Mouse (Mus musculus): ENCODE measurements around the gene Bricd5. TPM values are rescaled to one million over a fixed set of nuclear protein-coding genes. Genes with fewer than 3 reads are reported as not detected.

Bricd5 gene
- polyA plus RNA-seq, 1 experiment: 1.5 TPM

DNA sequence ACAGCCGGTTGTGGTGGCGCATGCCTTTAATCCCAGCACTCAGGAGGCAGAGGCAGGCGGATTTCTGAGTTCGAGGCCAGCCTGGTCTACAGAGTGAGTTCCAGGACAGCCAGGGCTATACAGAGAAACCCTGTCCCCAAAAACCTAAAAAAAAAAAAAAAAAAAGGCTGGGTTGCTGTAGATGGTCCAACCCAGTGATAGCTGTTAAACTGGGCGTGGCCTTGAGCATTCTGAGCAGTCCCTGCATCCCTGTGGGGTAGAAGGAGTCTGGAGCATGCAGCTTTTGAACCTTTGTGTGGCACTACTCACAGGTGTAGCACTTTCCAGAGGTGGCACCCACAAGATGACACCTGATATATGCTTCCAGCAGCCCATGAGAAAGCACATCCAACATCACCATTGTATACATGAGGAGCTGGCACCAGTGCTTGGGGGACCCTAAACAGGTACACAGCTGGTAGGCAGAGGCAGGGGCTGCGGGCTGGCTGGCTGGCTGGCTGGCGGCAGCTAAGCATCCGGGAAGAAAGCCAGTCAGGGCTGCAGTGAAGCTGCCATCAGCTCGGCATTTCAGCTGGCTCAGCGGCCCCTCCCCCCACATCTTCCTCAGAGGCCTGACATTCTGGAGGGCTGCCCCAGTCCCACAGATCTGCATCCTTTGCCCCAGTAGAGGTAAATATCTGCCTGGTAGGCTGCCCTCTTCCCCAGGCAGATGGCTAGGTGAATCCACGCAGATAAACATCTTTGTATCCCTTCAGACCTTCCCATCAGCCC lies 11.6 kb downstream of the Bricd5 start:
- Histone ChIP-seq H3K27me3 (ENCODE audit: control insufficient read depth, insufficient read depth, low read length) (peaks cover 20% of the 10 kb centered on the region), H3K27ac (ENCODE audit: insufficient read depth, low read length) (no peak overlapping the region), H3K4me3 (ENCODE audit: extremely low read depth, insufficient read depth, insufficient read length) (no peak overlapping the region), H3K36me3 (ENCODE audit: control insufficient read depth, insufficient read depth, low read length) (no peaks in the 10 kb centered on the region), H3K4me1 (ENCODE audit: control insufficient read depth, insufficient read depth, insufficient read length) (peaks cover 10% of the 10 kb centered on the region; the same call in 1 of the 2 replicates)
- no peak for DNase-seq (ENCODE audit: low read depth in 1 of 2, low spot score in 2 of 2)
- TF ChIP-seq CTCF (IDR thresholded peaks at IDR 0.05; ENCODE audit: extremely low read depth, insufficient read depth, insufficient read length, insufficient replicate concordance) (no peak), POLR2A (IDR thresholded peaks at IDR 0.05; ENCODE audit: low read depth, low read length) (no peak)
- WGBS: 57% methylated on average over 11 of the region's 11 CpGs

DNA sequence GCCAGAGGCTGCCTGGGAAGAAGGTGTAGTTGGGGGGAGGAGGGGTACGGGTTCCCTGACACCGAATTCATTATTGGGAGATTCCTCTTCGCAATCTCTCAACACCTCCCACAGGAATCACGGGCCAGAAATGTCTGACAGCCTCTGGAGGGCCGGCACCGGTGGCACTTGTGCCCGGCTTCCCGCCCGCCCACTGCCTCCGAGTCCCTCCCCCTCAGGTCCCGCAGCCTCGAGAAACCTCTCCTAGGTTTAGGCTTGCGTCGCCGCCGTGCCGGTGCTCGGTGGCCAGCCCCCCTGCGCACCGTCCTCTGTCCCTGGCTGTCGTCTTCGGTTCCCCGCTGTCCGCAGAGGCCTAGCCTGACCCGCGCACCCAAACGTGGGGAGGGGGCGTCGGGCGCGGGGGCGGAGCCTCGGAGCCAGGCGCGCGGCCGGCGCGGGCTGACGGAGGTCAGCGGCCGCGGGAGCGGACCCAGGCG lies 14.5 kb downstream of the Bricd5 start, which contains the start of gene Caskin1:
TSS of gene Caskin1 (plus strand) at position 416 of the 476 bp plus-strand sequence.
- Histone ChIP-seq H3K27ac (ENCODE audit: insufficient read depth, low read length) (no peak within 1 kb of the TSS), H3K4me3 (ENCODE audit: extremely low read depth, insufficient read depth, insufficient read length) (peak within 1 kb of the TSS; percentile 56), H3K27me3 (ENCODE audit: control insufficient read depth, insufficient read depth, low read length) (peaks cover 20% of the 10 kb centered on the region), H3K36me3 (ENCODE audit: control insufficient read depth, insufficient read depth, low read length) (no peaks in the 10 kb centered on the region), H3K4me1 (ENCODE audit: control insufficient read depth, insufficient read depth, insufficient read length) (peaks cover 10% of the 10 kb centered on the region; the same call in 1 of the 2 replicates)
- TF ChIP-seq POLR2A (IDR thresholded peaks at IDR 0.05; ENCODE audit: low read depth, low read length): no peak
- no peak for TF ChIP-seq CTCF (IDR thresholded peaks at IDR 0.05; ENCODE audit: extremely low read depth, insufficient read depth, insufficient read length, insufficient replicate concordance)
- WGBS: 3% methylated on average over 41 of the region's 45 CpGs
- no peak for DNase-seq (ENCODE audit: low read depth in 1 of 2, low spot score in 2 of 2)

DNA sequence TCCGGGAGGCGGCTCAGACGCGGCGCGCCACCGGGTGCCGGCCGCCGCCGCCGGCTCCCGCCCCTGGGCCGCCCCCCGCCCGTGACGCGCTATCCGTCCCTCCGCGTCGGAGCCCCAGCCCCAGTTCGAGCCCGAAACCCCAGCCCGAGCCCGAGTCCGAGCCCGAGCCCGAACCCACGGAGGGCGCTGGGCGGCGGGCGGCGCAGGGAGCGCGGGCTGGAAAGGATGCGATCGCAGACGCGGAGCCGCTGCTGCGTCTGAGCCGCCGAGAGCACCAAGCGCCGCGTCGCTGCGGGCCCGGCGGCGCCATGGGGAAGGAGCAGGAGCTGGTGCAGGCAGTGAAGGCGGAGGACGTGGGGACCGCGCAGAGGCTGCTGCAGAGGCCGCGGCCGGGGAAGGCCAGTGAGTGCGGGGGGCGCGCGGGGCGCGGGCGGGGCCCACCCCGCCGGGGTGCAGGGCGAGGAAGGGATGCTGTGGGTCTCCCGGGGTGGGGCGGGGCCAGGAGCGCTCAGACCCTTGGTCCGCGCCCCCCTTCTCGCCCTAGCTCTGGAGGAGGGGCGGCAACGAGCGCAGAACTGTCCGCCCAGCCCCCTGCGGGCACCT lies 15.1 kb downstream of the Bricd5 start:
- H3K4me1 ChIP-seq (ENCODE audit: control insufficient read depth, insufficient read depth, insufficient read length): peaks cover 10% of the 10 kb centered on the region; the same call in 1 of the 2 replicates
- peak overlapping the region; percentile 56 for H3K4me3 ChIP-seq (ENCODE audit: extremely low read depth, insufficient read depth, insufficient read length)
- 1% methylated on average over 73 of the region's 81 CpGs for WGBS
- peaks cover 20% of the 10 kb centered on the region for H3K27me3 ChIP-seq (ENCODE audit: control insufficient read depth, insufficient read depth, low read length)
- no peak for DNase-seq (ENCODE audit: low read depth in 1 of 2, low spot score in 2 of 2)
- no peak for TF ChIP-seq POLR2A (IDR thresholded peaks at IDR 0.05; ENCODE audit: low read depth, low read length)
- no peak for TF ChIP-seq CTCF (IDR thresholded peaks at IDR 0.05; ENCODE audit: extremely low read depth, insufficient read depth, insufficient read length, insufficient replicate concordance)
- no peaks in the 10 kb centered on the region for H3K36me3 ChIP-seq (ENCODE audit: control insufficient read depth, insufficient read depth, low read length)
- no peak overlapping the region for H3K27ac ChIP-seq (ENCODE audit: insufficient read depth, low read length)

DNA sequence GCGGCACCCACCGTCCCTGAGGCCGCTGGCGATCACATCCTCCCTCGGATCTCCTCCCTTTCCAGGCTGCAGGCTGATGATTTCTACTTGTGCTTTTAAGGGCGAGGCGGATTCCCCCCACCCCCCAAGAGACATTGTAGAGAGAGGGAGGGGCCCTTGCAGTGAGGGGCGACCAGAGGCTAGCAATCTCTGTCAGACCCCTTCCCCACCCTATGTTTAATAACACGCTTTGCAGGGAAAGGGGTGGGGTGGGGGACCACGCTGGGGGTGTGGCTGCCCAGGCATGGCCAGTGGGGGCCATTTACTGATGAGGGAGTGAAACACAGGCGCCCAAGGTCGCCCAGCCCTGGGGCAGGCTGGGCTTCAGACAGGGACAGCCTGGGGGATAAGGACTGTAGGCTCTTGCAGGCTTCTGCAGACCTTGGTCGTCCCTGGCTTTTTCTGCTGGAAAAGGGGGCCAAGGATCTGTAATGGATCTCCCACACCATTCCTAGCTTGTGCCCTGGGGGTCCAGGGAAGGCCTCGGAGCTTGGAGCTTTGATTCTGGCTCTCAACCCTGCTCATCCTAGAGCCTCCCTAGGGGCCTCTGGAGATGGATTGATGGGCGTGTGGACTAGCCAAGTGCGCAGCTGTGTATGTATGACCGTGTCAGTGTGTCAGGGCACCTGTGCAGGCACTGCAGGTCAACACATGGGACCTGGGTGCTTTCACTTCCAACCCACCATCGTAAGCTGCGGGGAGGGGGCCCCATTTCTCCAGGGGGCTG lies 15.8 kb downstream of the Bricd5 start:
- Histone ChIP-seq H3K4me3 (ENCODE audit: extremely low read depth, insufficient read depth, insufficient read length) (peak overlapping the region; percentile 56; the same call in 1 of the 2 replicates), H3K27ac (ENCODE audit: insufficient read depth, low read length) (no peak overlapping the region), H3K36me3 (ENCODE audit: control insufficient read depth, insufficient read depth, low read length) (no peaks in the 10 kb centered on the region), H3K27me3 (ENCODE audit: control insufficient read depth, insufficient read depth, low read length) (peaks cover 20% of the 10 kb centered on the region), H3K4me1 (ENCODE audit: control insufficient read depth, insufficient read depth, insufficient read length) (peaks cover 10% of the 10 kb centered on the region; the same call in 1 of the 2 replicates)
- DNase-seq (ENCODE audit: low read depth in 1 of 2, low spot score in 2 of 2): no peak
- 50% methylated on average over 19 of the region's 19 CpGs for WGBS
- TF ChIP-seq CTCF (IDR thresholded peaks at IDR 0.05; ENCODE audit: extremely low read depth, insufficient read depth, insufficient read length, insufficient replicate concordance) (no peak), POLR2A (IDR thresholded peaks at IDR 0.05; ENCODE audit: low read depth, low read length) (no peak)

DNA sequence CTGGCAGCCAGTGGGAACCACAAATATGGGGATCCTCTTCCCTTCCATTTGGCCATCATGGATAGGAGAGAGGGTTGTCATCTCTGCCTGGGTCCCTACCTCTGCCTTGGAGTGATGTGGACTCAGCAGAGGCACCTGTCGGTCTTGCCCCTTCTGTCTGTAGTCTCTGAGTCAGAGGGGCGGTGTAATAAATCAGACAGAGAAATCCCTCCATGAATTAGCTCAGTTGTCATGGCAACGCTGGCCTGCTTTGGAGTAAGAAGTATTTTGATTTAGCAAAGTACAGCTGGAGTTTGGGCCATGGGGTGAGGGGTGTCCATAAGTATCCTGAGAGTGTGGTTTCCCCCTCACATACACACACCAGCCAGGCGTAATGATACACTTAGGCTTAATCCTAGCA lies 16.7 kb downstream of the Bricd5 start:
- H3K27me3 ChIP-seq (ENCODE audit: control insufficient read depth, insufficient read depth, low read length): peaks cover 20% of the 10 kb centered on the region

DNA sequence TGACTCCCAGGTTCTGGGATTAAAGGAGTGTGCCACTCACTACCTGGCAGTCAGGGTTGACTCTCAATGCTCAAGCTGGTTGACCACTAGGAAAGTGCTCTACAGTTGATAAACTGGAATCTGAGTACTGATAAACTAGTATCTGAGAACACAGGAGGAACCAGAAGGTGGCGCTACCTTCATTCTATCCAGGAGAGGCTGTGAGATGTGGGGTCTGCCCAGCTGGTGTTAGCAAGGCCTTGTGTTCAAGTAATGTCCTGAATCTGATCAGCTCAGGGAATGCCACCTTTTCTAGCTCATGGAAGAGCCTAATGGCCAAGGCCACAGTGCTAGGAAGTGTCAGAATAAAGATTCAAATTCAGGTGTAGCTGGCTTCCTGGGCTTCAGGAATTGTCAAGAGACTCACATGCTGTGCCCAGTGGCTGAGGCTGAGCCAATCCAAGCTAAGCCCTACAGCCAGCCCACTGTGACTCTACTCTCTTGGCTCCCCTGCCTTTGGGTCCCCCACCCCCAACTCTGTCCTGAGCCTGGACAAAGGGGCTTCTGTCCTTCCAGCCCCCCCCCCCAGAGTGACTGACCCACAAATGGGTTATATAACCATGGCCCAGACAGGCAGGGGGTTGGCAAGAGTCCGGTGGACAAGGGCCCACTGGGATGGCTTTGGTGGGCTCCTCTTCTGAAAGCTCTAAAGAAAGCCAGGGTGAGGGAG lies 21.1 kb downstream of the Bricd5 start:
- no peak overlapping the region for H3K4me3 ChIP-seq (ENCODE audit: extremely low read depth, insufficient read depth, insufficient read length)
- H3K4me1 ChIP-seq (ENCODE audit: control insufficient read depth, insufficient read depth, insufficient read length): no peaks in the 10 kb centered on the region
- H3K27ac ChIP-seq (ENCODE audit: insufficient read depth, low read length): no peak overlapping the region
- H3K36me3 ChIP-seq (ENCODE audit: control insufficient read depth, insufficient read depth, low read length): no peaks in the 10 kb centered on the region
- no peaks in the 10 kb centered on the region for H3K27me3 ChIP-seq (ENCODE audit: control insufficient read depth, insufficient read depth, low read length)
- 70% methylated on average over 2 of the region's 2 CpGs for WGBS
- DNase-seq (ENCODE audit: low read depth in 1 of 2, low spot score in 2 of 2): peak; percentile 19 to 37
- TF ChIP-seq POLR2A (IDR thresholded peaks at IDR 0.05; ENCODE audit: low read depth, low read length) (no peak), CTCF (IDR thresholded peaks at IDR 0.05; ENCODE audit: extremely low read depth, insufficient read depth, insufficient read length, insufficient replicate concordance) (peak; percentile 24; the same call in 1 of the 2 replicates)

More for the DNA sequence above, 16.7 kb downstream of the Bricd5 start:
- Histone ChIP-seq H3K4me3 (ENCODE audit: extremely low read depth, insufficient read depth, insufficient read length) (no peak overlapping the region), H3K36me3 (ENCODE audit: control insufficient read depth, insufficient read depth, low read length) (no peaks in the 10 kb centered on the region), H3K27ac (ENCODE audit: insufficient read depth, low read length) (no peak overlapping the region), H3K4me1 (ENCODE audit: control insufficient read depth, insufficient read depth, insufficient read length) (peaks cover 10% of the 10 kb centered on the region; the same call in 1 of the 2 replicates)
- DNase-seq (ENCODE audit: low read depth in 1 of 2, low spot score in 2 of 2): no peak
- TF ChIP-seq CTCF (IDR thresholded peaks at IDR 0.05; ENCODE audit: extremely low read depth, insufficient read depth, insufficient read length, insufficient replicate concordance): no peak
- TF ChIP-seq POLR2A (IDR thresholded peaks at IDR 0.05; ENCODE audit: low read depth, low read length): no peak
- 94% methylated on average over 4 of the region's 4 CpGs for WGBS
